Mouse (Mus musculus): ENCODE results near the gene Nol4l.

DNA sequence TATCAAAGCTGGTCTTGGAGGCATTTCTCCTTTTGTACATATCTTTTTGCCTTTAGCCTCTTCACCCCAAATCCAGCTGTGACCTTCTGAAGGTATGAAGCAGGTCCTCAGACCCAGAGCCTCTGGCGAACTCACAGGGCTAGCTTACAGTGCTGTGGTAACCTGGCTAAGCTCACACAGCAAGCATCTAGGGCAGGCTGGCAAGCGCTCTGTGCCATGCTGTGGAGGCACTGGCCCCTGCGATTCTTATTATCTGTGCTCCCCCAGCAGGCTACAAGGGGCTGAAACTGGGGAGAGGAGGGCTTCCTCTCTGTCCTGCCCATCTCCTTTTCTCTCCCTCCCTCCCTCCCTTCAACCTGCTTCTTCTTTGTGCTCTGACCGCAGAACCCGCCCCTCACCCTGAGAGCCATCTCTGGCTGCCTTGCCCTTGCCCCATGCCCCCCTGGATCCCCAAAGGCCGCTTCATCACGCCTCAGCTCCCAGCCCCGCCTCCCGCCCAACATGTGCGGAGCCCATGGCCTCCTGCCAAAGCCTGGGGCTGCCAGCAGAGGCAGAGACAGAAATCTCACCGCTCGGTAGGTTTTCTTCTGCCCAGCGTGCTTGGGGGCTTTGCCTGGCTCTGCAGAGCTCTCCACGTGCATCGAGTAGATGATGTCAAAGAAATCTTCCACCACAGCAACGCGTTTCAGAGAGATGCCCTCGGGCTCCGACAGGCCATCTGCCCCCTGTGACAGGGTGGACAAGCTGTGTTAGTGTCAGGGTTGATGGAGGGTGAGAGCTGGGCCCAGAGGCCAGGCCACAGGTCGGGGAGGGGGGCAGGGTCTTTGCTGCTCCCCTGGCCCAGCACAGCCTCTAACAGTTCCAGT is 46.4 kb downstream of the Nol4l start:
- TF ChIP-seq CTCF (IDR thresholded peaks at IDR 0.05; ENCODE audit: low read depth) = peak; percentile 44
- TF ChIP-seq EP300 (IDR thresholded peaks at IDR 0.05; ENCODE audit: low read depth) = 0 out of 2 replicates have a peak, but pooled peaks have one; percentile 32

Data from liver, embryonic 14.5 days (tissue).